Mouse (Mus musculus) c-Kit-positive CD71-positive TER-119-positive erythroid progenitor cells, embryonic 14.5 days (primary cell): Measurements from ENCODE around the gene Esp24.
"Not testable (repeated sequence)": the region's sequence is repeated elsewhere in the genome, so short reads cannot be mapped to it uniquely, and the experiment has no call there.

ENCODE experiments used
- DNase-seq: peaks from one replicate; pipeline ENCODE4 v3.0.0-alpha.2; 2013; ENCODE audit warnings: low spot score

Esp24 gene

DNA sequence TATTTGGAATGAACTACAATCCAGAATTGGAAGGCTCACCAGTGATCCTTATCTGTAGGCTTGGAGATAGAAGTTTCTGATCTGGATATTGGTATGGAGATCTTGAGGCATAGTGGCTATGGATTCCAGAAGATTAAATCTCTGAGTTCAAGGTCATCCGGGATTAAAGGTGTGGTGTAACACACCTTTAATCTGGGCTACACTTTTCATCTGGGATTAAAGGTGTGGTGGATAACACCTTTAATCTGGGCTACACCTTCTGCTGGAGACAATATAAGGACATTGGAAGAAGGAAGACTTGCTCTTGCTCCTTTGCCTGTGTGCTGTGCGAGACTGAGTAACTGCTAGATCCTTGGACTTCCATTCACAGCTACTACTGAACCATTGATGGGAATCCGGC lies at the start of gene Esp24:
Gene Esp24 (plus strand): TSS at position 301 of the 400 bp plus-strand sequence.
- not testable (repeated sequence) for DNase-seq

DNA sequence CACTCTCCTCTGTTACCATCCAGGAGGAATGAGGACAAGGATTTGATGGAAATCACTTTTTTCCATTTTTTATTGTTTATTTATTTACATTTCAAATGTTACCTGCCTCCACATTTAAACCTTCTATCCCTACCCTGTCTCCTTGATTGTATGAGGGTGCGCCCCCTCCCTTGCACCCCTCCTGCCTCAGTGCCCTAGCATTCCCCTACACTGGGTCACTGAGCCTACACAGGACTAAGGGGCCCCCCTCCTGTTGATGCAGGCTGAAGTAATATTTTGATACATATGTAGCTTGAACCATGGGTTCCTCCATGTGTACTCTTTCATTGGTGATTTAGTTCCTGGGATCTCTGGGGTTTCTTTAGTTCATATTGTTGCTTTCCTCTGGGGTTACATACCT lies 26.6 kb upstream of the Esp24 start:
- no peak for DNase-seq

GRCm38 (mm10) chr17:39010675-39011638 lies 25.5 kb upstream of the Esp24 start:
- no peak for DNase-seq

GRCm38 (mm10) chr17:39017184-39017583 lies 19.3 kb upstream of the Esp24 start:
- DNase-seq = no peak

GRCm38 (mm10) chr17:39043241-39043640 lies 6.7 kb downstream of the Esp24 start, which contains the start of gene Gm21903:
TSS of gene Gm21903 (minus strand) at chr17:39043341.
- no peak for DNase-seq

- DNase-seq = no peak
These were observed 27.1 kb downstream of the Esp24 start for GRCm38 (mm10) chr17:39063641-39064040.

GRCm38 (mm10) chr17:39076937-39077336 lies 40.4 kb downstream of the Esp24 start, which contains the start of gene Esp23:
TSS of gene Esp23 (minus strand) at chr17:39077037.
- no peak for DNase-seq
